Mouse (Mus musculus) CH12.LX (cell line): ENCODE results near the gene Gm26566. TPM values are rescaled to one million over a fixed set of nuclear protein-coding genes. Genes with fewer than 3 reads are reported as not detected.
"Not testable (repeated sequence)": the region's sequence is repeated elsewhere in the genome, so short reads cannot be mapped to it uniquely, and the experiment has no call there.

ENCODE experiments used
- DNase-seq: peaks from one replicate; pipeline ENCODE4 v3.0.0-alpha.2; 2013; ENCODE audit errors: extremely low read depth
- H3K27ac ChIP-seq: 2 replicates; pipeline ENCODE4 v1.5.1; 2012; ENCODE audit warnings: low read depth, mild to moderate bottlenecking, control low read depth, moderate library complexity; ENCODE audit not compliant: insufficient read depth
- H3K27me3 ChIP-seq: replicated peaks from 2 replicates; pipeline ENCODE3; 2012; ENCODE audit warnings: inconsistent platforms
- H3K36me3 ChIP-seq, 2 experiments: replicated peaks in 1 of 2; 2 replicates each; pipeline versions ENCODE3 to v1.6.1; 2012; ENCODE audit warnings: inconsistent platforms in 1 of 2, low read length in 1 of 2, mild to moderate bottlenecking in 1 of 2, mixed read lengths in 1 of 2, moderate library complexity in 1 of 2; ENCODE audit not compliant: control insufficient read depth in 1 of 2, insufficient read depth in 1 of 2
- H3K4me1 ChIP-seq, 2 experiments: 2 replicates each; pipeline ENCODE4 v1.6.1; 2012; ENCODE audit warnings: inconsistent platforms in 1 of 2, moderate library complexity in 1 of 2; ENCODE audit not compliant: insufficient read depth in 2 of 2, control insufficient read depth in 1 of 2
- H3K4me2 ChIP-seq: 2 replicates; pipeline ENCODE4 v1.6.1; 2012; ENCODE audit warnings: low read depth, mild to moderate bottlenecking, control low read depth; ENCODE audit not compliant: poor library complexity, insufficient read depth, severe bottlenecking
- H3K4me3 ChIP-seq, 3 experiments: fragments of 150-350 bp in 1 of 3; sonication (generic) in 1 of 3; replicated peaks in 1 of 3; 2 replicates each; pipeline versions ENCODE3 to v1.5.1; 2011 to 2012; ENCODE audit warnings: low read depth in 2 of 3, low read length in 2 of 3, mild to moderate bottlenecking in 2 of 3, moderate library complexity in 2 of 3, control low read depth in 1 of 3, improper control_type of control experiment in 1 of 3, inconsistent platforms in 1 of 3, mixed read lengths in 1 of 3; ENCODE audit not compliant: poor library complexity in 1 of 3
- H3K79me2 ChIP-seq: replicated peaks from 2 replicates; pipeline ENCODE4 v1.6.1; 2012; ENCODE audit warnings: mild to moderate bottlenecking, moderate library complexity; ENCODE audit not compliant: control insufficient read depth, poor library complexity, insufficient read depth, severe bottlenecking; ENCODE audit errors: extremely low read depth
- H3K9ac ChIP-seq: 2 replicates; pipeline ENCODE4 v1.6.1; 2012; ENCODE audit warnings: low read depth, mild to moderate bottlenecking, control low read depth, moderate library complexity; ENCODE audit not compliant: insufficient read depth
- H3K9me3 ChIP-seq: replicated peaks from 2 replicates; pipeline ENCODE3; 2012; ENCODE audit warnings: low read length, inconsistent platforms, mixed read lengths
- CTCF ChIP-seq, 2 experiments: IDR thresholded peaks in 1 of 2; conservative IDR thresholded peaks in 1 of 2; 2 replicates each; pipeline ENCODE4 v1.5.1; 2011 to 2012; ENCODE audit warnings: low read depth in 2 of 2, low read length in 2 of 2, improper control_type of control experiment in 1 of 2, inconsistent platforms in 1 of 2, mild to moderate bottlenecking in 1 of 2, moderate library complexity in 1 of 2
- NRF1 ChIP-seq: IDR thresholded peaks from 2 replicates; pipeline ENCODE4 v1.6.1; 2014; ENCODE audit warnings: low read depth, mild to moderate bottlenecking, inconsistent platforms, low read length, improper control_type of control experiment, moderate library complexity
- dilution Hi-C: fragments of 300-500 bp; cut with MboI; formaldehyde crosslinking; loops from 2 replicates; pipeline ENCODE4 v1.14.3; 2020; ENCODE audit warnings: low sequenced_read_pairs; ENCODE audit not compliant: extremely low pct_unique_long_range_greater_than_20kb, extremely low pct_ligation_motif_present
- in situ Hi-C: fragments of 300-500 bp; cut with MboI; formaldehyde crosslinking; loops from 3 replicates; pipeline ENCODE4 v1.14.3; 2019; ENCODE audit warnings: low sequenced_read_pairs, low pct_ligation_motif_present, low pct_unique_long_range_greater_than_20kb, mixed read lengths
- polyA plus RNA-seq: library from polyadenylated mRNA; unstranded; fragments of >175 nt; gene quantifications from 2 replicates; pipeline ENCODE4 v1.2.1, GENCODE M21; 2012; ENCODE audit warnings: low read depth; ENCODE audit not compliant: insufficient read length
- total RNA-seq, 2 experiments: library from RNA; depleted of rRNA; stranded (reverse); fragments of 300-350 nt in 1 of 2; fragments of >200 nt in 1 of 2; gene quantifications; 2 replicates each; pipeline ENCODE4 v1.2.3; 2012 to 2014

Gene Gm26566
- total and polyA plus RNA-seq, 3 experiments = 0.49 to 11.9 TPM; not detected in 1

GRCm38 (mm10) chr4:88763384-88764018, 41.9 kb downstream of the Gm26566 start:
- H3K79me2 ChIP-seq, H3K27ac ChIP-seq, H3K36me3 ChIP-seq, dilution Hi-C loops, H3K4me1 ChIP-seq, H3K9ac ChIP-seq, H3K27me3 ChIP-seq, H3K9me3 ChIP-seq, in situ Hi-C loops: not testable (repeated sequence)
- Histone ChIP-seq H3K4me2 (0 out of 2 replicates have a peak overlapping the region, but pooled peaks have one; percentile 0), H3K4me3 (peak overlapping the region in 1 of 3 experiments; percentile 58)
- TF ChIP-seq NRF1 = peak; percentile 17; the same call in 1 of the 2 replicates
- TF ChIP-seq CTCF (conservative IDR thresholded peaks at IDR 0.05 in 1 of 2, IDR thresholded peaks at IDR 0.05 in 1 of 2; ENCODE audit: low read depth in 2 of 2, low read length in 2 of 2) = peak in 1 of 2 experiments; percentile 37; a peak in 2 of 4 replicates
- DNase-seq = peak; percentile 37

Other genes with a start within 250 kb of the Gm26566 start
Only the 20 nearest of the 32 such genes appear.
- gene C87499, start 87.4 kb upstream of the Gm26566 start, total RNA-seq (2012; rRNA removed) = not detected in 2 replicates
- not detected in 2 replicates for gene C87499, start 87.4 kb upstream of the Gm26566 start, total RNA-seq (2014; rRNA removed)
- gene C87499, start 87.4 kb upstream of the Gm26566 start, polyA plus RNA-seq = not detected in 2 replicates
- not detected in 2 replicates for gene Ifna13, start 77.3 kb upstream of the Gm26566 start, total RNA-seq (2012; rRNA removed)
- gene Ifna13, start 77.3 kb upstream of the Gm26566 start, total RNA-seq (2014; rRNA removed) = not detected in 2 replicates
- not detected in 2 replicates for gene Ifna13, start 77.3 kb upstream of the Gm26566 start, polyA plus RNA-seq
- gene Ifna16, start 44.9 kb upstream of the Gm26566 start, total RNA-seq (2012; rRNA removed) = not detected in 2 replicates
- not detected in 2 replicates for gene Ifna16, start 44.9 kb upstream of the Gm26566 start, total RNA-seq (2014; rRNA removed)
- gene Ifna16, start 44.9 kb upstream of the Gm26566 start, polyA plus RNA-seq = not detected in 2 replicates
- gene Ifna2, start 37.9 kb upstream of the Gm26566 start, total RNA-seq (2012; rRNA removed) = not detected in 2 replicates
- gene Ifna2, start 37.9 kb upstream of the Gm26566 start, total RNA-seq (2014; rRNA removed) = not detected in 2 replicates
- gene Ifna2, start 37.9 kb upstream of the Gm26566 start, polyA plus RNA-seq = not detected in 2 replicates
- gene Ifnab, start 30.4 kb upstream of the Gm26566 start, total RNA-seq (2012; rRNA removed) = not detected in 2 replicates
- not detected in 2 replicates for gene Ifnab, start 30.4 kb upstream of the Gm26566 start, total RNA-seq (2014; rRNA removed)
- not detected in 2 replicates for gene Ifnab, start 30.4 kb upstream of the Gm26566 start, polyA plus RNA-seq
- 40.0 and 42.2 TPM in 2 replicates for gene Klhl9, start 660 bp downstream of the Gm26566 start, total RNA-seq (2012; rRNA removed)
- gene Klhl9, start 660 bp downstream of the Gm26566 start, total RNA-seq (2014; rRNA removed) = 51.6 and 55.2 TPM in 2 replicates
- gene Klhl9, start 660 bp downstream of the Gm26566 start, polyA plus RNA-seq = 16.1 and 19.1 TPM in 2 replicates
- not detected in 2 replicates for gene Gm13271, start 33.1 kb downstream of the Gm26566 start, total RNA-seq (2012; rRNA removed)
- gene Gm13271, start 33.1 kb downstream of the Gm26566 start, total RNA-seq (2014; rRNA removed) = not detected in 2 replicates
- gene Gm13271, start 33.1 kb downstream of the Gm26566 start, polyA plus RNA-seq = not detected in 2 replicates
- not detected in 2 replicates for gene Gm13283, start 38.3 kb downstream of the Gm26566 start, total RNA-seq (2012; rRNA removed)
- not detected in 2 replicates for gene Gm13283, start 38.3 kb downstream of the Gm26566 start, total RNA-seq (2014; rRNA removed)
- gene Gm13283, start 38.3 kb downstream of the Gm26566 start, polyA plus RNA-seq = not detected in 2 replicates
- not detected in 2 replicates for gene Gm13290, start 52.0 kb downstream of the Gm26566 start, total RNA-seq (2012; rRNA removed)
- gene Gm13290, start 52.0 kb downstream of the Gm26566 start, total RNA-seq (2014; rRNA removed) = not detected in 2 replicates
- not detected in 2 replicates for gene Gm13290, start 52.0 kb downstream of the Gm26566 start, polyA plus RNA-seq
- not detected in 2 replicates for gene Gm13289, start 55.1 kb downstream of the Gm26566 start, total RNA-seq (2012; rRNA removed)
- not detected in 2 replicates for gene Gm13289, start 55.1 kb downstream of the Gm26566 start, total RNA-seq (2014; rRNA removed)
- gene Gm13289, start 55.1 kb downstream of the Gm26566 start, polyA plus RNA-seq = not detected in 2 replicates
- gene Gm13272, start 58.0 kb downstream of the Gm26566 start, total RNA-seq (2012; rRNA removed) = not detected in 2 replicates
- gene Gm13272, start 58.0 kb downstream of the Gm26566 start, total RNA-seq (2014; rRNA removed) = not detected in 2 replicates
- gene Gm13272, start 58.0 kb downstream of the Gm26566 start, polyA plus RNA-seq = not detected in 2 replicates
- not detected in 2 replicates for gene Ifnz, start 60.3 kb downstream of the Gm26566 start, total RNA-seq (2012; rRNA removed)
- not detected in 2 replicates for gene Ifnz, start 60.3 kb downstream of the Gm26566 start, total RNA-seq (2014; rRNA removed)
- not detected in 2 replicates for gene Ifnz, start 60.3 kb downstream of the Gm26566 start, polyA plus RNA-seq
- not detected in 2 replicates for gene Gm13276, start 63.9 kb downstream of the Gm26566 start, total RNA-seq (2012; rRNA removed)
- not detected in 2 replicates for gene Gm13276, start 63.9 kb downstream of the Gm26566 start, total RNA-seq (2014; rRNA removed)
- gene Gm13276, start 63.9 kb downstream of the Gm26566 start, polyA plus RNA-seq = not detected in 2 replicates
- gene Gm13277, start 66.8 kb downstream of the Gm26566 start, total RNA-seq (2012; rRNA removed) = not detected in 2 replicates
- gene Gm13277, start 66.8 kb downstream of the Gm26566 start, total RNA-seq (2014; rRNA removed) = not detected in 2 replicates
- gene Gm13277, start 66.8 kb downstream of the Gm26566 start, polyA plus RNA-seq = not detected in 2 replicates
- gene Gm13278, start 69.7 kb downstream of the Gm26566 start, total RNA-seq (2012; rRNA removed) = not detected in 2 replicates
- not detected in 2 replicates for gene Gm13278, start 69.7 kb downstream of the Gm26566 start, total RNA-seq (2014; rRNA removed)
- gene Gm13278, start 69.7 kb downstream of the Gm26566 start, polyA plus RNA-seq = not detected in 2 replicates
- not detected in 2 replicates for gene Gm13275, start 72.7 kb downstream of the Gm26566 start, total RNA-seq (2012; rRNA removed)
- gene Gm13275, start 72.7 kb downstream of the Gm26566 start, total RNA-seq (2014; rRNA removed) = not detected in 2 replicates
- gene Gm13275, start 72.7 kb downstream of the Gm26566 start, polyA plus RNA-seq = not detected in 2 replicates
- gene Gm13279, start 75.6 kb downstream of the Gm26566 start, total RNA-seq (2012; rRNA removed) = not detected in 2 replicates
- not detected in 2 replicates for gene Gm13279, start 75.6 kb downstream of the Gm26566 start, total RNA-seq (2014; rRNA removed)
- not detected in 2 replicates for gene Gm13279, start 75.6 kb downstream of the Gm26566 start, polyA plus RNA-seq
- gene Gm13285, start 77.9 kb downstream of the Gm26566 start, total RNA-seq (2012; rRNA removed) = not detected in 2 replicates
- not detected in 2 replicates for gene Gm13285, start 77.9 kb downstream of the Gm26566 start, total RNA-seq (2014; rRNA removed)
- gene Gm13285, start 77.9 kb downstream of the Gm26566 start, polyA plus RNA-seq = not detected in 2 replicates
- gene Gm13287, start 81.4 kb downstream of the Gm26566 start, total RNA-seq (2012; rRNA removed) = not detected in 2 replicates
- gene Gm13287, start 81.4 kb downstream of the Gm26566 start, total RNA-seq (2014; rRNA removed) = not detected in 2 replicates
- gene Gm13287, start 81.4 kb downstream of the Gm26566 start, polyA plus RNA-seq = not detected in 2 replicates
- gene Gm13288, start 83.7 kb downstream of the Gm26566 start, total RNA-seq (2012; rRNA removed) = not detected in 2 replicates
- gene Gm13288, start 83.7 kb downstream of the Gm26566 start, total RNA-seq (2014; rRNA removed) = not detected in 2 replicates
- not detected in 2 replicates for gene Gm13288, start 83.7 kb downstream of the Gm26566 start, polyA plus RNA-seq